Mouse (Mus musculus): ENCODE measurements around the gene Srebf1. TPM values are rescaled to one million over a fixed set of nuclear protein-coding genes. Genes with fewer than 3 reads are reported as not detected.
A peak's percentile ranks its signal among the peaks of the same experiment; 100 is the strongest.

Srebf1 gene
- 126 and 129 TPM in 2 replicates for total RNA-seq (2012; rRNA removed)
- 68.7 and 69.8 TPM in 2 replicates for total RNA-seq (2014; rRNA removed)
- 120 and 142 TPM in 2 replicates for polyA plus RNA-seq (2012; ENCODE audit: insufficient read length, low read depth)

DNA sequence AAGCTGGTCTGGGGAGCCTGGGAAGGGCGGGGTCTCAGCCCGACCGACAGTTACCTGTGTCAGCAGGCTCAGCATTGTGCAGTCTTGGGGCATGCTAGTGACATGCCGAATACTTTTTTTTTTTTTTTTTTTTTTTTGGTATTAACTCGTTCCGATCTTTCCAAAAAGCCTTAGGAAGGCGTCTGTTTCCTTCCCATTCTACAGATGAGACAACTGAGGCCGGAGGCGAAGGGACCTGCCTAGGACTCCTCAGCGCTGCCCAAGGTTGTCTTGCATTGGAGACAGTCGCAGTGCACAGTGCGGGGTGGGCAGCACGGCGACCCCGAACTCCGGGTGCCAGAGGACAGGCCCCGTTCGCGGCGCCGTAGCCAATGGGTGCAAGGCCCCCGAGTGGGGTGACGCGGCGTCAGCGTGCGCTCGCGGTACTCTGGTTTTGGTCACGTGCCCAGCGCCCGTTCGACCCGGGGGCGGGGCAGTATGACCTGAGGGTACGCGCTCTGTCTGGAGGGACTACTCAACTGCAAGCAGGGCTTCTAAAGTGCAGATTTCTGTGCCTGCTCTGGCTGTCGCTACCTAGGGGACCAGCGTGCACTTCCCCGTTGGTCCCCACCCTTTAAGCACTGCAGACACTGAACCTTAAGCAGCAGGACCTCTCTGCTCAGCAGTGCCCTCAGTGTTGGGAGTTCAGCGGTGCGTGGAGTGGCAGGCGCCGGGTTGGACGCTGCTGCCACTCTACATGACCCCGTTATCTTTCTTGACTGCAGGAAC is at the start of gene Srebf1:
Srebf1 (minus strand) TSS at position 113 of the 768 bp plus-strand sequence.
- dilution Hi-C loops (cut with MboI; ENCODE audit: extremely low pct_ligation_motif_present, extremely low pct_unique_long_range_greater_than_20kb, low sequenced_read_pairs) = no loop called here
- peak; percentile 97 for TF ChIP-seq TCF12 (IDR thresholded peaks at IDR 0.05; ENCODE audit: low read depth, low read length)
- TF ChIP-seq CHD1 (IDR thresholded peaks at IDR 0.05; ENCODE audit: low read depth, low read length) = peak; percentile 92
- peak; percentile 84; the same call in 1 of the 2 replicates for TF ChIP-seq MAZ (IDR thresholded peaks at IDR 0.05; ENCODE audit: low read depth, low read length)
- peak; percentile 99 for TF ChIP-seq MAX (IDR thresholded peaks at IDR 0.05; ENCODE audit: low read length)
- TF ChIP-seq GABPA (IDR thresholded peaks at IDR 0.05; ENCODE audit: insufficient replicate concordance, low read depth, low read length) = no peak
- TF ChIP-seq NRF1 (IDR thresholded peaks at IDR 0.05; ENCODE audit: low read depth, low read length) = peak; percentile 60
- TF ChIP-seq NELFE (IDR thresholded peaks at IDR 0.05; ENCODE audit: low read depth, low read length) = peak; percentile 84; the same call in 1 of the 2 replicates
- TF ChIP-seq RCOR1 (conservative IDR thresholded peaks at IDR 0.05; ENCODE audit: low read depth, low read length) = peak; percentile 54; the same call in 1 of the 2 replicates
- no peak for TF ChIP-seq ZC3H11A (IDR thresholded peaks at IDR 0.05; ENCODE audit: low read depth, low read length)
- peak; percentile 59; the same call in 1 of the 2 replicates for TF ChIP-seq EP300 (IDR thresholded peaks at IDR 0.05; ENCODE audit: low read length)
- TF ChIP-seq MAFK (IDR thresholded peaks at IDR 0.05; ENCODE audit: insufficient replicate concordance, low read length) = no peak
- TF ChIP-seq UBTF (IDR thresholded peaks at IDR 0.05; ENCODE audit: low read depth, low read length) = 0 out of 2 replicates have a peak, but pooled peaks have one; percentile 39
- peak; percentile 97 for TF ChIP-seq CHD2 (IDR thresholded peaks at IDR 0.05; ENCODE audit: low read length)
- no peak for TF ChIP-seq ZKSCAN1 (IDR thresholded peaks at IDR 0.05; ENCODE audit: borderline replicate concordance, low read depth, low read length)
- peak; percentile 66; the same call in 1 of the 2 replicates for TF ChIP-seq POLR2AphosphoS2 (IDR thresholded peaks at IDR 0.05; ENCODE audit: low read depth, low read length)
- TF ChIP-seq SIN3A (IDR thresholded peaks at IDR 0.05; ENCODE audit: low read length) = peak; percentile 96
- peak; percentile 66 for TF ChIP-seq HCFC1 (IDR thresholded peaks at IDR 0.05; ENCODE audit: low read depth, low read length)
- peak in 1 of 2 experiments; percentile 45; a peak in 2 of 4 replicates for TF ChIP-seq CTCF (conservative IDR thresholded peaks at IDR 0.05 in 1 of 2, IDR thresholded peaks at IDR 0.05 in 1 of 2; ENCODE audit: low read depth in 2 of 2, low read length in 2 of 2)
- TF ChIP-seq SMC3 (IDR thresholded peaks at IDR 0.05; ENCODE audit: low read depth, low read length) = peak; percentile 5; the same call in 1 of the 2 replicates
- TF ChIP-seq JUND (conservative IDR thresholded peaks at IDR 0.05; ENCODE audit: low read depth, low read length) = no peak
- TF ChIP-seq MEF2A (IDR thresholded peaks at IDR 0.05; ENCODE audit: borderline replicate concordance, low read depth, low read length) = peak; percentile 22; the same call in 1 of the 2 replicates
- TF ChIP-seq ZNF384 (IDR thresholded peaks at IDR 0.05; ENCODE audit: low read depth, low read length) = peak; percentile 84
- no peak for TF ChIP-seq JUN (IDR thresholded peaks at IDR 0.05; ENCODE audit: insufficient read depth, low read depth, low read length)
- peak; percentile 68 for TF ChIP-seq ELF1 (IDR thresholded peaks at IDR 0.05; ENCODE audit: low read depth, low read length)
- no peak; the same call in 1 of the 2 replicates for TF ChIP-seq RAD21 (IDR thresholded peaks at IDR 0.05; ENCODE audit: low read depth, low read length)
- TF ChIP-seq ETS1 (conservative IDR thresholded peaks at IDR 0.05; ENCODE audit: low read depth, low read length) = no peak
- TF ChIP-seq IRF4 (IDR thresholded peaks at IDR 0.05; ENCODE audit: low read depth, low read length) = peak; percentile 66
- TF ChIP-seq USF1 (IDR thresholded peaks at IDR 0.05; ENCODE audit: low read depth, low read length) = peak; percentile 99
- 0 out of 2 replicates have a peak, but pooled peaks have one; percentile 59 for TF ChIP-seq TBP (conservative IDR thresholded peaks at IDR 0.05; ENCODE audit: low read depth, low read length)
- TF ChIP-seq PAX5 (IDR thresholded peaks at IDR 0.05; ENCODE audit: low read length) = no peak
- no peak for TF ChIP-seq E2F4 (IDR thresholded peaks at IDR 0.05; ENCODE audit: insufficient replicate concordance, low read depth, low read length)
- peak; percentile 88 for TF ChIP-seq ZMIZ1 (IDR thresholded peaks at IDR 0.05; ENCODE audit: low read depth, low read length)
- TF ChIP-seq KAT2A (IDR thresholded peaks at IDR 0.05; ENCODE audit: insufficient replicate concordance, low read length) = 0 out of 2 replicates have a peak, but pooled peaks have one; percentile 43
- peak; percentile 70; the same call in 1 of the 2 replicates for TF ChIP-seq MYC (IDR thresholded peaks at IDR 0.05; ENCODE audit: low read depth, low read length)
- peak; percentile 98 for TF ChIP-seq BHLHE40 (IDR thresholded peaks at IDR 0.05; ENCODE audit: low read depth, low read length)
- TF ChIP-seq USF2 (conservative IDR thresholded peaks at IDR 0.05; ENCODE audit: low read depth, low read length) = peak; percentile 96
- TF ChIP-seq MXI1 (IDR thresholded peaks at IDR 0.05; ENCODE audit: low read depth, low read length) = peak; percentile 95

More for the DNA sequence above, at the start of gene Srebf1:
- in situ Hi-C loops (cut with MboI; ENCODE audit: low pct_ligation_motif_present, low pct_unique_long_range_greater_than_20kb, low sequenced_read_pairs) = no loop called here
- Histone ChIP-seq H3K27me3 (replicated peaks) (no peaks in the 10 kb centered on the region), H3K36me3 (replicated peaks in 1 of 2; ENCODE audit: control insufficient read depth in 1 of 2, insufficient read depth in 1 of 2, low read length in 1 of 2) (peaks cover 11 to 14% of the 10 kb centered on the region in 2 experiments), H3K27ac (ENCODE audit: insufficient read depth, low read depth) (peak within 1 kb of the TSS; percentile 74), H3K4me1 (ENCODE audit: control insufficient read depth in 1 of 2, insufficient read depth in 2 of 2) (peaks cover 14 to 66% of the 10 kb centered on the region in 2 experiments), H3K79me2 (replicated peaks; ENCODE audit: control insufficient read depth, extremely low read depth, insufficient read depth, poor library complexity, severe bottlenecking) (peaks cover 23% of the 10 kb centered on the region), H3K4me2 (ENCODE audit: insufficient read depth, low read depth, poor library complexity, severe bottlenecking) (peak within 1 kb of the TSS; percentile 82), H3K4me3 (replicated peaks in 1 of 3; ENCODE audit: low read depth in 2 of 3, low read length in 2 of 3, poor library complexity in 1 of 3) (peak within 1 kb of the TSS; percentile 58 to 68 (median 62)), H3K9ac (ENCODE audit: insufficient read depth, low read depth) (peak within 1 kb of the TSS; percentile 76), H3K9me3 (replicated peaks; ENCODE audit: low read length) (peaks cover 3% of the 10 kb centered on the region)
- DNase-seq (ENCODE audit: extremely low read depth) = peak; percentile 93

Data from CH12.LX (cell line).